Mouse (Mus musculus): ENCODE data around the gene Gm37240. TPM values are rescaled to one million over a fixed set of nuclear protein-coding genes. Genes with fewer than 3 reads are reported as not detected.
A peak's percentile ranks its signal among the peaks of the same experiment; 100 is the strongest.

The Gm37240 gene
- polyA plus RNA-seq, 1 experiment from 2014 or later: 0.48 TPM

DNA sequence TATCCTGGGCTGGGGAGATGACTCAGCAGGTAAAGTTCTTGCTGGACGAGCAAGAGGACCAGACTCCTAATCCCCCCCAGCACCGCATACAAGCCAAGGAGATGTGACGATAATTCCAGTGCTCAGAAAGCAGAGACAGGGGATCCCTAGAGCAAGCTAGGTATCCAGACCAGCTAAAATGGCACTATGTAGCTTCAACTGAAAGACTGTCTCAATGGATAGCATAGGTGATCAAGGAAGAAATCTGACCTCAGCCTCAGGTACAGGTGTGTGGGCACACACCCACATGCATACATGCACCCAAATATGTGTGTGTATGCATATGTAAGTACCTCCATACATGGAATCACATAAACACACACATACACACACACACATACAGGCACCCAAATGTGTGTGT lies 161.3 kb downstream of the Gm37240 start:
- no peak overlapping the region for H3K9ac ChIP-seq
- 0 out of 2 replicates have a peak, but pooled peaks cover 7% of the 10 kb centered on the region for H3K27me3 ChIP-seq
- no peaks in the 10 kb centered on the region for H3K4me1 ChIP-seq
- WGBS: 82% methylated on average over 3 of the region's 3 CpGs
- no peaks in the 10 kb centered on the region for H3K36me3 ChIP-seq (ENCODE audit: poor library complexity, severe bottlenecking)
- no peak overlapping the region for H3K4me2 ChIP-seq
- H3K27ac ChIP-seq: no peak overlapping the region
- H3K9me3 ChIP-seq (replicated peaks): no peaks in the 10 kb centered on the region
- no peak for ATAC-seq
- no peak overlapping the region for H3K4me3 ChIP-seq

DNA sequence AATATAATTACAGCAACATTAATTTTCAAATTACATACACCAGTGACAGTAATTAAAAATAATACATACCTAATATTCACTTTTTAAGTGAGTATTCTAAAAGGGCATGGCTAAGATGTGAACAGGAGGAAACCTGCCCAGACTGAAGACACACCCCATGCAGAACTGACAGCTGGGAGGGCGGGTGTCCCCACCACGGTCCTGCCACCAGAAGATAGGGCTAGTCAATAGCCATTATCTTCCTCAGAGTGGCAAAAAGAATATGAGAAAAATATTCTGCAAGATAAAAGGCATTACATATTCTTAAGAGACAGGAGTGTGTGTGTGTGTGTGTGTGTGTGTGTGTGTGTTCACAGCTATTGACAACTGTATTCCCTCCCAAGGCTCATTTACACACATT lies 162.2 kb downstream of the Gm37240 start:
- Histone ChIP-seq H3K4me1 (no peaks in the 10 kb centered on the region), H3K36me3 (ENCODE audit: poor library complexity, severe bottlenecking) (no peaks in the 10 kb centered on the region), H3K4me3 (no peak overlapping the region), H3K9me3 (replicated peaks) (no peaks in the 10 kb centered on the region), H3K27ac (no peak overlapping the region), H3K9ac (no peak overlapping the region), H3K27me3 (0 out of 2 replicates have a peak, but pooled peaks cover 3% of the 10 kb centered on the region), H3K4me2 (no peak overlapping the region)
- ATAC-seq: no peak
- WGBS: 77% methylated on average over 2 of the region's 2 CpGs

DNA sequence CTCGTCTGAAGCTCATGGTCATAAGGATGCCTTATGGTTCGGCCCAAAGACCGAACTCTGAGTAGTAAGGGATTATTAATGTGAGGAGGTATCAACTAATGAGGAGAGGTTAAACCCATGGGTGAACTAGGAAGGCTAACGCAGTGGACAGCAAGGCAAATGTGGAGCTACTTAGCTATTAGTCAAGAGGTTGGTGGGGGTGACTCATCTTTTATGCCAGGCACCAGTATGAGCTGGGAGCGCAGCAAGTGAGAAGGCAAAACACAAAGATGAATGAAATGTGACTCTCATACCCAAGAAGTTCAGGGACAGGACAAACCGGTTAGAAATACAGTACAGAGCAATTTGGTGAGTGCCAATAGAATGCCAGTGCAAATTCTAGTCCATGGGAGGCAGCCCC lies 164.7 kb downstream of the Gm37240 start:
- H3K27me3 ChIP-seq: no peaks in the 10 kb centered on the region
- ATAC-seq: no peak
- no peak overlapping the region for H3K27ac ChIP-seq
- WGBS: 88% methylated on average over 6 of the region's 6 CpGs
- no peaks in the 10 kb centered on the region for H3K4me1 ChIP-seq
- H3K4me2 ChIP-seq: no peak overlapping the region
- H3K9ac ChIP-seq: no peak overlapping the region
- no peak overlapping the region for H3K4me3 ChIP-seq
- no peaks in the 10 kb centered on the region for H3K36me3 ChIP-seq (ENCODE audit: poor library complexity, severe bottlenecking)
- H3K9me3 ChIP-seq (replicated peaks): no peaks in the 10 kb centered on the region

- Histone ChIP-seq H3K9me3 (replicated peaks) (no peaks in the 10 kb centered on the region), H3K36me3 (ENCODE audit: poor library complexity, severe bottlenecking) (no peaks in the 10 kb centered on the region), H3K4me3 (no peak overlapping the region), H3K27me3 (no peaks in the 10 kb centered on the region), H3K4me1 (no peaks in the 10 kb centered on the region), H3K9ac (no peak overlapping the region), H3K4me2 (no peak overlapping the region), H3K27ac (no peak overlapping the region)
- ATAC-seq: no peak
- 89% methylated on average over 4 of the region's 4 CpGs for WGBS
These were observed 171.5 kb downstream of the Gm37240 start for GRCm38 (mm10) chr3:85715764-85716297.

DNA sequence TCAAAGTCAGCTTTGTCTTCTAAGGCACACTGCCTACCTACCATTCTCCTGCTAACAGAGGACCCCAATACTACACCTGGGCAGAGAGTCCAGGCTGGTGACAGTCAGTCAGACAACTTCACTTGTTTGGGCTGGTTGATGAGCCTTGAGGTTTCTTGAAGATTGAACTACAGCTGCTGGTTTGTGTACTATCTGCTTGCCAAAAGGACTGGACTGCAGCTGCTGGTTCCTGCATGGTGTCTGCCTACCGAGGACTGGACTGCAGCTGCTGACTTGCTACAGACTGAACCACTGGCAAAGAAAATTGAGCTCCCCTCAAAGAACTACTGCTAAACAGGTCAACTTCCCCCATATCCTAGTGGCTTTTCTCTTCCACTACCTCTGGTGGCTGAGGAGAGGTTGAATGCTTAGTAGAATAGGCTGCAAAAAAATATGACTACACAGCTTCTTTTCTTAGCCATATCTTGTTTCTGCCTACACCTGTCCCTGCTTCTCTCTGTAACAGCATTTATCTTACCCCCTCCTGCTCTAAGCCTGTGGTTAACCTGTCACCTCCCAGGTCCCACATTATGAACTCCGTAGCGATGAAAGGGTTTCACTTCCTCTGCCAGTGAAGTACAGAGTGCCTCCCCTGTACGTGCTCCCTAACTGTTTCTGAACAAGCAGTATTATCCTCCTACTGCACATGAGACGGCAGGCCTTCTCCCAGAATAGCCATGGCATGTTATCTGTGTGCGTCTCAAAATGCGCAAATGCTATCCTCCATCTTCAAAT lies 173.2 kb downstream of the Gm37240 start:
- Histone ChIP-seq H3K27ac (no peak overlapping the region), H3K4me3 (no peak overlapping the region), H3K4me1 (no peaks in the 10 kb centered on the region), H3K9ac (no peak overlapping the region), H3K4me2 (no peak overlapping the region), H3K9me3 (replicated peaks) (no peaks in the 10 kb centered on the region), H3K27me3 (no peaks in the 10 kb centered on the region), H3K36me3 (ENCODE audit: poor library complexity, severe bottlenecking) (no peaks in the 10 kb centered on the region)
- 86% methylated on average over 7 of the region's 7 CpGs for WGBS
- no peak for ATAC-seq

DNA sequence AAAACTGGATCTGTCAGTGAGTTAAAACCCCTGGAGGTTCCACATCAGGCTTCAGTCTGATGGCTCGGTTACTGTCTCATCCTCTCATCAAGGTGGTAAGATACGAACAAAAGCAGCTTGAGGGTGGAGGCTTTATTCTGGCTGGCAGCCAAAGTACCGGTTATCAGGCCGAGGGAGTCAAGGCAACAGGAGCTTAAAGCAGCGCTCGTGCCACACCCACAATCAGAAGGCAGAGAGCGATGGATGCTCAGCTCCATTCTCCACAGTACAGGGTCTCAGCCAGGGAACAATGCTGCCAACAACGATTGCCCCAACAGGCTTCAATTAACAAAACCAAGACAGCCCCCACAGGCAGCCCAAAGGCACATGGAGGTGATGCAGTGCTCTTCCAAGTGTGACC lies 176.6 kb downstream of the Gm37240 start:
- H3K27ac ChIP-seq: no peak overlapping the region
- no peak overlapping the region for H3K4me3 ChIP-seq
- no peaks in the 10 kb centered on the region for H3K4me1 ChIP-seq
- 39% methylated on average over 8 of the region's 8 CpGs for WGBS
- no peaks in the 10 kb centered on the region for H3K27me3 ChIP-seq
- no peak overlapping the region for H3K4me2 ChIP-seq
- H3K9me3 ChIP-seq (replicated peaks): no peaks in the 10 kb centered on the region
- H3K9ac ChIP-seq: no peak overlapping the region
- no peaks in the 10 kb centered on the region for H3K36me3 ChIP-seq (ENCODE audit: poor library complexity, severe bottlenecking)
- ATAC-seq: no peak

- 45% methylated on average over 7 of the region's 7 CpGs for WGBS
- peak; percentile 36; the same call in 1 of the 2 replicates for ATAC-seq
- no peak overlapping the region for H3K4me2 ChIP-seq
These were observed 179.9 kb downstream of the Gm37240 start for GRCm38 (mm10) chr3:85707421-85707820.

GRCm38 (mm10) chr3:85703141-85703882 lies 184.0 kb downstream of the Gm37240 start:
- H3K36me3 ChIP-seq (ENCODE audit: poor library complexity, severe bottlenecking): no peaks in the 10 kb centered on the region
- H3K9me3 ChIP-seq (replicated peaks): no peaks in the 10 kb centered on the region
- no peak overlapping the region for H3K9ac ChIP-seq
- WGBS: 46% methylated on average over 6 of the region's 6 CpGs
- no peaks in the 10 kb centered on the region for H3K27me3 ChIP-seq
- no peak for ATAC-seq
- no peak overlapping the region for H3K4me2 ChIP-seq
- no peak overlapping the region for H3K4me3 ChIP-seq
- no peak overlapping the region for H3K27ac ChIP-seq
- no peaks in the 10 kb centered on the region for H3K4me1 ChIP-seq

More at GRCm38 (mm10) chr3:85707421-85707820, 179.9 kb downstream of the Gm37240 start:
- Histone ChIP-seq H3K36me3 (ENCODE audit: poor library complexity, severe bottlenecking) (no peaks in the 10 kb centered on the region), H3K4me1 (no peaks in the 10 kb centered on the region), H3K4me3 (no peak overlapping the region), H3K27ac (no peak overlapping the region), H3K27me3 (no peaks in the 10 kb centered on the region), H3K9me3 (replicated peaks) (no peaks in the 10 kb centered on the region), H3K9ac (no peak overlapping the region)

DNA sequence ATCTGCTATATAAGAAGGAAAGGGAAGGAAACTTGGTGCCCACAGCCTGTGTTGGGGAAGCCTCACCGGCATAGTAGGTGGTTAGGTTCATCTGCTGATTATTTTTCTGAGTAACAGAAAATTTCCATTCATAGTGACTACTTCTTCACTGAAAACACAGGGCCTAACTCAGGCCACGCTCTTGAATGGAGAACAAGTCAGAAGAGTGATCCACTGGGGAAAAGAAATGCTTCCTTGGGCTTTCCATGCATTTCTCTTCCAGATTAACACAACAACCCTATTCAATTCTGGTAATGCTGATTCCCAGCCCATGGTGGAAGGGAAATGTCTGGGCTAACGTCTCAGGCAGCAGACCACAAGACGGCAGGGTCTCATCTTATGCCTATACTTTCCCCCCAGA lies 188.8 kb downstream of the Gm37240 start:
- WGBS: 85% methylated on average over 4 of the region's 4 CpGs

GRCm38 (mm10) chr3:85695056-85695455 lies 192.3 kb downstream of the Gm37240 start:
- no peaks in the 10 kb centered on the region for H3K9me3 ChIP-seq (replicated peaks)
- WGBS: 71% methylated on average over 3 of the region's 3 CpGs
- no peak overlapping the region for H3K4me3 ChIP-seq
- H3K4me2 ChIP-seq: no peak overlapping the region
- no peak overlapping the region for H3K9ac ChIP-seq
- no peaks in the 10 kb centered on the region for H3K4me1 ChIP-seq
- H3K27ac ChIP-seq: no peak overlapping the region
- H3K36me3 ChIP-seq (ENCODE audit: poor library complexity, severe bottlenecking): no peaks in the 10 kb centered on the region
- ATAC-seq: no peak
- H3K27me3 ChIP-seq: no peaks in the 10 kb centered on the region

More for the DNA sequence above, 188.8 kb downstream of the Gm37240 start:
- H3K9ac ChIP-seq: no peak overlapping the region
- H3K27me3 ChIP-seq: no peaks in the 10 kb centered on the region
- no peak overlapping the region for H3K27ac ChIP-seq
- no peak overlapping the region for H3K4me3 ChIP-seq
- H3K4me1 ChIP-seq: no peaks in the 10 kb centered on the region
- no peak overlapping the region for H3K4me2 ChIP-seq
- no peaks in the 10 kb centered on the region for H3K36me3 ChIP-seq (ENCODE audit: poor library complexity, severe bottlenecking)
- ATAC-seq: no peak
- H3K9me3 ChIP-seq (replicated peaks): no peaks in the 10 kb centered on the region

DNA sequence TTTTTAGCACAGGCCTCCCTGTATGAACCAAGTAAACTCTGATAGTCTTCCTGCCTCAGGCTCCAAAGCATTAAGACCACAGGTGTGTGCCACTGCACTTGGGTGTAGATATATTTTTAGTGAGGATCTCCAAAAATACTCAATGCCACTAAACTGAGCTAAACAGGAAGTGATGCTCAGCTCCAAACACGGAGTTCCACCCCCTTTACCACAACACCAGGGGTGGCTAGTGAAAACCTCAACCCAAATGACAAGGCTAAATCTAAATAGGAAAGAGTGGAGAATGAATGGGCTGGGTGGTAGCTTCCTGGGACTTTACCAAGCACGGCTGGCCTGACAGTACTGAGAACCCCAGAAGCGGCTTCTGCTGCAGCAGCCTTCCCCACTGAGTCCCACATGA lies 194.3 kb downstream of the Gm37240 start:
- no peak for ATAC-seq
- WGBS: 48% methylated on average over 3 of the region's 3 CpGs
- no peak overlapping the region for H3K9ac ChIP-seq

DNA sequence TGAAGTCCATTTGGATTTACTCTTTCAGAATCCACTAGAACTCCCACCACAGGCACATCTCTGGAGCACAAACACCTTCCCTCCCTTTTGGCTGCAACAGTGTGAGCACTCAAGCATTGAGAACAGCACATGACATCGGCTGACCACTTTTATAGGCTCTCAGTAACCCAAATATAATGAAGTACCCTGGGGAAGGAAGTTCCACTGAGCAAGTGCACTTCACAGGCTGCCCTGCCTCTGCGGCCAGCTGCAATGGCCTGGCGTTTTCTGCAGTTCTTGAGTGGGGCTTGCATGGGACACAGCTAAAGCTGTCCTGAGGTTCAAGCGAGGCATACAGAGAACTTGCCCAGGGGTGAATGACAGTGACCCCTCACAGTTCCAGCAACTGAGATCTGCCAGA lies 196.2 kb downstream of the Gm37240 start:
- Histone ChIP-seq H3K27ac (no peak overlapping the region), H3K27me3 (no peaks in the 10 kb centered on the region), H3K9ac (no peak overlapping the region), H3K4me1 (no peaks in the 10 kb centered on the region), H3K4me2 (no peak overlapping the region), H3K9me3 (replicated peaks) (no peaks in the 10 kb centered on the region), H3K4me3 (no peak overlapping the region), H3K36me3 (ENCODE audit: poor library complexity, severe bottlenecking) (no peaks in the 10 kb centered on the region)
- no peak for ATAC-seq
- WGBS: 63% methylated on average over 4 of the region's 4 CpGs

More for the DNA sequence above, 194.3 kb downstream of the Gm37240 start:
- H3K27me3 ChIP-seq: no peaks in the 10 kb centered on the region
- H3K9me3 ChIP-seq (replicated peaks): no peaks in the 10 kb centered on the region
- H3K27ac ChIP-seq: no peak overlapping the region
- H3K4me2 ChIP-seq: no peak overlapping the region
- no peaks in the 10 kb centered on the region for H3K36me3 ChIP-seq (ENCODE audit: poor library complexity, severe bottlenecking)
- no peak overlapping the region for H3K4me3 ChIP-seq
- no peaks in the 10 kb centered on the region for H3K4me1 ChIP-seq
